In the genomic region with DNA sequence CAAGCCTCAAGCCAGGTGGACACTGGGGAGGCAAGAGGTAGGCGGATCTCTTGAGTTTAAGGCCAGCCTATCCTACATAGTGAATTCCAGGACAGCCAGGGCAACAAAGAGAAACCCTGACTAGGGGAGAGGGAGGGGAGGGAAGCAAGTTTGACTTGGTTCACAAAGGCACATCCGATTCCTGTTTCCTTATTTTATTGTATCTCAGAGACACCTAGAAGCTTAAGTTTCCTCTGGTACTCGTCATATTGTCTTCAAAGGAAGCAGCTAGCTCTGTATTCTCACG, we compare ENCODE assay signal across 8 mouse cellular contexts. TPM values are rescaled to one million over a fixed set of nuclear protein-coding genes. Genes with fewer than 3 reads are reported as not detected.
DNase-seq lines count a peak whose midpoint lies in the region; ATAC-seq lines count a peak whose summit lies in the region.

No protein-coding gene starts in this region.

- ATAC-seq in stomach, embryonic 14.5 days (ENCODE audit: insufficient number of reproducible peaks, insufficient read depth, low FRiP score, low read depth): no peak

- H3K9me3 ChIP-seq in limb, embryonic 10.5 days (replicated peaks): no peaks in the 10 kb centered on the region
- no peaks in the 10 kb centered on the region for H3K9me3 ChIP-seq in stomach, embryonic 14.5 days (ENCODE audit: control insufficient read depth, low read depth, low read length)

- H3K4me2 ChIP-seq in stomach, embryonic 14.5 days (replicated peaks; ENCODE audit: low read depth, low read length): peak overlapping the region; percentile 94

- 0 out of 2 replicates have a peak overlapping the region, but pooled peaks have one; percentile 77 for H3K9ac ChIP-seq in stomach, embryonic 14.5 days (replicated peaks; ENCODE audit: low read depth, low read length)

- H3K4me3 ChIP-seq in limb, embryonic 10.5 days: peak overlapping the region; percentile 80
- H3K4me3 ChIP-seq in stomach, embryonic 14.5 days (ENCODE audit: low read depth, low read length): peak overlapping the region; percentile 76

- H3K27ac ChIP-seq in limb, embryonic 10.5 days: peak overlapping the region; percentile 94
- H3K27ac ChIP-seq in stomach, embryonic 14.5 days (ENCODE audit: low read length): peak overlapping the region; percentile 92; the same call in 1 of the 2 replicates

- H3K27me3 ChIP-seq in limb, embryonic 10.5 days (ENCODE audit: low read depth, poor library complexity, severe bottlenecking): no peaks in the 10 kb centered on the region
- H3K27me3 ChIP-seq in stomach, embryonic 14.5 days (ENCODE audit: control insufficient read depth, insufficient read depth, low read length): no peaks in the 10 kb centered on the region

- peaks cover 44% of the 10 kb centered on the region for H3K4me1 ChIP-seq in limb, embryonic 10.5 days
- H3K4me1 ChIP-seq in stomach, embryonic 14.5 days (ENCODE audit: control insufficient read depth, insufficient read depth, low read length): peaks cover 15% of the 10 kb centered on the region; the same call in 1 of the 2 replicates

- peaks cover 50% of the 10 kb centered on the region for H3K36me3 ChIP-seq in limb, embryonic 10.5 days
- H3K36me3 ChIP-seq in stomach, embryonic 14.5 days (ENCODE audit: control insufficient read depth, insufficient read depth, low read length): peaks cover 16% of the 10 kb centered on the region

- peak; percentile 44 for DNase-seq in cerebellum, adult 9-10 months
- no peak for DNase-seq in cerebellum, postnatal 36 days
- peak; percentile 22 for DNase-seq in thymus, postnatal 14 days
- DNase-seq in thymus, adult 18-20 months: no peak
- DNase-seq in limb, embryonic 10.5 days (ENCODE audit: low spot score): no peak
- no peak for DNase-seq in frontal cortex, postnatal 36 days (ENCODE audit: low spot score in 2 of 2)
- no peak for DNase-seq in adrenal gland, adult 2 months

- 27% methylated on average over 4 of the region's 4 CpGs for WGBS in limb, embryonic 10.5 days
- 17% methylated on average over 4 of the region's 4 CpGs for WGBS in stomach, embryonic 14.5 days

RNA-seq across cellular contexts. Expression of a gene that starts 0.8 kb away (rescaled TPM):
- polyA plus RNA-seq in limb, embryonic 10.5 days (2016; fragmentation: Nextera tagmentation; extraction: Ambion mirVana): 98.7 and 133 TPM in 2 replicates
- 76.6 and 86.7 TPM in 2 replicates for polyA plus RNA-seq in stomach, embryonic 14.5 days (2014; fragmentation: Nextera tagmentation; extraction: Ambion mirVana)
- total RNA-seq in adrenal gland, adult 2 months (2021): 10 to 100 TPM; 79.3 to 93.8 TPM
- 21.3 and 22.2 TPM in 2 replicates for polyA plus RNA-seq in adrenal gland, adult 2 months (2012; rRNA removed)

RNA-seq across cellular contexts. Expression of a gene that starts 1.0 kb away (rescaled TPM):
- 41.9 and 43.6 TPM in 2 replicates for polyA plus RNA-seq in limb, embryonic 10.5 days (2016; fragmentation: Nextera tagmentation; extraction: Ambion mirVana)
- polyA plus RNA-seq in stomach, embryonic 14.5 days (2014; fragmentation: Nextera tagmentation; extraction: Ambion mirVana): 31.9 and 34.6 TPM in 2 replicates
- 10 to 100 TPM; 39.1 to 41.7 TPM for total RNA-seq in adrenal gland, adult 2 months (2021)
- 24.4 and 28.4 TPM in 2 replicates for polyA plus RNA-seq in adrenal gland, adult 2 months (2012; rRNA removed)

RNA-seq across cellular contexts. Expression of a gene that starts 9.5 kb away (rescaled TPM):
- 0.21 TPM in 1 of 2 replicates, not detected in the other for polyA plus RNA-seq in limb, embryonic 10.5 days (2016; fragmentation: Nextera tagmentation; extraction: Ambion mirVana)
- polyA plus RNA-seq in stomach, embryonic 14.5 days (2014; fragmentation: Nextera tagmentation; extraction: Ambion mirVana): 3.4 and 3.7 TPM in 2 replicates
- not detected for total RNA-seq in adrenal gland, adult 2 months (2021)
- not detected in 2 replicates for polyA plus RNA-seq in adrenal gland, adult 2 months (2012; rRNA removed)

RNA-seq across cellular contexts. Expression of a gene that starts 33.6 kb away (rescaled TPM):
- 15.9 and 16.5 TPM in 2 replicates for polyA plus RNA-seq in limb, embryonic 10.5 days (2016; fragmentation: Nextera tagmentation; extraction: Ambion mirVana)
- 16.7 and 17.8 TPM in 2 replicates for polyA plus RNA-seq in stomach, embryonic 14.5 days (2014; fragmentation: Nextera tagmentation; extraction: Ambion mirVana)
- total RNA-seq in adrenal gland, adult 2 months (2021): 10 to 100 TPM; 48.3 to 59.3 TPM
- 44.2 and 53.1 TPM in 2 replicates for polyA plus RNA-seq in adrenal gland, adult 2 months (2012; rRNA removed)

RNA-seq across cellular contexts. Expression of a gene that starts 41.7 kb away (rescaled TPM):
- 5.6 and 9.1 TPM in 2 replicates for polyA plus RNA-seq in limb, embryonic 10.5 days (2016; fragmentation: Nextera tagmentation; extraction: Ambion mirVana)
- polyA plus RNA-seq in stomach, embryonic 14.5 days (2014; fragmentation: Nextera tagmentation; extraction: Ambion mirVana): 12.9 and 13.0 TPM in 2 replicates
- 10 to 100 TPM; 72.2 to 77.1 TPM for total RNA-seq in adrenal gland, adult 2 months (2021)
- polyA plus RNA-seq in adrenal gland, adult 2 months (2012; rRNA removed): 44.2 and 116 TPM in 2 replicates

Comparison
In these comparisons a context has a peak if more than half of its experiments do, and no peak if none do; other contexts are left out.
1. DNase-seq: peak in cerebellum, adult 9-10 months (single experiment) and thymus, postnatal 14 days (single experiment); none in cerebellum, postnatal 36 days (0 of 2), thymus, adult 18-20 months (0 of 2), limb, embryonic 10.5 days (single experiment), frontal cortex, postnatal 36 days (0 of 2) and adrenal gland, adult 2 months (single experiment).